Mouse (Mus musculus) hindbrain, embryonic 16.5 days (tissue): Measurements from ENCODE around the gene Wbp2nl. TPM values are rescaled to one million over a fixed set of nuclear protein-coding genes. Genes with fewer than 3 reads are reported as not detected.
A peak's percentile ranks its signal among the peaks of the same experiment; 100 is the strongest.

Experiments used
- ATAC-seq: fragments of 200-750 bp; cut with Nextera tagmentation; 2 replicates; pipeline ENCODE4 v1.8.0; 2017; ENCODE audit warnings: moderate TSS enrichment, moderate library complexity
- H3K27ac ChIP-seq: fragments of 300-500 bp; sonication (generic); 2 replicates; pipeline ENCODE4 v1.5.1; 2014; ENCODE audit warnings: low read depth, mild to moderate bottlenecking, control low read depth, low read length, moderate library complexity
- H3K27me3 ChIP-seq: fragments of 300-500 bp; sonication (generic); replicated peaks from 2 replicates; pipeline ENCODE4 v1.6.1; 2014; ENCODE audit warnings: low read length; ENCODE audit not compliant: control insufficient read depth, insufficient read depth
- H3K36me3 ChIP-seq: fragments of 300-500 bp; sonication (generic); 2 replicates; pipeline ENCODE4 v1.6.1; 2014; ENCODE audit warnings: mild to moderate bottlenecking, low read length, moderate library complexity, mixed read lengths; ENCODE audit not compliant: control insufficient read depth, insufficient read depth
- H3K4me1 ChIP-seq: fragments of 300-500 bp; sonication (generic); 2 replicates; pipeline ENCODE4 v1.6.1; 2014; ENCODE audit warnings: low read depth, low read length; ENCODE audit not compliant: control insufficient read depth, insufficient read depth
- H3K4me2 ChIP-seq: fragments of 300-500 bp; sonication (generic); 2 replicates; pipeline ENCODE4 v1.6.1; 2014; ENCODE audit warnings: mild to moderate bottlenecking, low read length, control low read depth, moderate library complexity
- H3K4me3 ChIP-seq: fragments of 300-500 bp; sonication (generic); 2 replicates; pipeline ENCODE4 v1.5.1; 2014; ENCODE audit warnings: mild to moderate bottlenecking, low read length, control low read depth, moderate library complexity
- H3K9ac ChIP-seq: fragments of 300-500 bp; sonication (generic); 2 replicates; pipeline ENCODE4 v1.6.1; 2014; ENCODE audit warnings: low read depth, mild to moderate bottlenecking, control low read depth, low read length, moderate library complexity
- H3K9me3 ChIP-seq: fragments of 300-500 bp; sonication (generic); 2 replicates; pipeline ENCODE4 v1.6.1; 2014; ENCODE audit warnings: mild to moderate bottlenecking, low read length, moderate library complexity; ENCODE audit not compliant: control insufficient read depth
- WGBS: fragments of 180-500 bp; shearing (Covaris S2); extraction: QIAGEN DNeasy Blood & Tissue Kit; methylation state at CpG from one replicate; pipeline ENCODE4 v1.1.7; 2014; 5-methylcytosine and 5-hydroxymethylcytosine counted together
- polyA plus RNA-seq: library from polyadenylated mRNA; unstranded; fragments of >200 nt; fragmentation: Nextera tagmentation; extraction: Ambion mirVana; gene quantifications from 2 replicates; pipeline ENCODE4 v1.2.1, GENCODE M21; 2015

Wbp2nl gene
- 0.10 TPM in 1 of 2 replicates, not detected in the other for polyA plus RNA-seq

GRCm38 (mm10) chr15:82298764-82299561, at the start of gene Wbp2nl:
TSS of gene Wbp2nl (plus strand) at chr15:82298954.
- WGBS, result 62% methylated on average over 39 of the region's 39 CpGs
- Histone ChIP-seq H3K27ac (no peak within 1 kb of the TSS), H3K9me3 (no peaks in the 10 kb centered on the region), H3K4me3 (no peak within 1 kb of the TSS; the same call in 1 of the 2 replicates), H3K27me3 (no peaks in the 10 kb centered on the region), H3K4me1 (peaks cover 3% of the 10 kb centered on the region), H3K9ac (no peak within 1 kb of the TSS), H3K36me3 (no peaks in the 10 kb centered on the region), H3K4me2 (peak within 1 kb of the TSS; percentile 25; the same call in 1 of the 2 replicates)
- no peak for ATAC-seq

GRCm38 (mm10) chr15:82251579-82251978, 47.2 kb upstream of the Wbp2nl start:
- no peak for ATAC-seq
- WGBS, result 97% methylated on average over 3 of the region's 3 CpGs
- H3K9me3 ChIP-seq, result no peaks in the 10 kb centered on the region

GRCm38 (mm10) chr15:82252097-82252496, 46.7 kb upstream of the Wbp2nl start, which contains the start of gene 1500009C09Rik:
TSS of gene 1500009C09Rik (plus strand) at chr15:82252397.
- 91% methylated on average over 6 of the region's 6 CpGs for WGBS
- H3K9me3 ChIP-seq, result no peaks in the 10 kb centered on the region
- H3K4me2 ChIP-seq, result no peak within 1 kb of the TSS
- H3K27me3 ChIP-seq, result no peaks in the 10 kb centered on the region
- H3K27ac ChIP-seq, result no peak within 1 kb of the TSS
- no peak for ATAC-seq
- H3K9ac ChIP-seq, result no peak within 1 kb of the TSS
- H3K36me3 ChIP-seq, result no peaks in the 10 kb centered on the region
- H3K4me1 ChIP-seq, result peaks cover 16% of the 10 kb centered on the region
- no peak within 1 kb of the TSS for H3K4me3 ChIP-seq

More at GRCm38 (mm10) chr15:82251579-82251978, 47.2 kb upstream of the Wbp2nl start:
- H3K4me2 ChIP-seq, result no peak overlapping the region
- H3K4me1 ChIP-seq, result peaks cover 11% of the 10 kb centered on the region
- H3K27ac ChIP-seq, result no peak overlapping the region
- H3K9ac ChIP-seq, result no peak overlapping the region
- no peaks in the 10 kb centered on the region for H3K36me3 ChIP-seq
- H3K4me3 ChIP-seq, result no peak overlapping the region
- no peaks in the 10 kb centered on the region for H3K27me3 ChIP-seq

- H3K27ac ChIP-seq, result peak overlapping the region; percentile 90
- peak overlapping the region; percentile 59 for H3K4me2 ChIP-seq
- no peak for ATAC-seq
- no peaks in the 10 kb centered on the region for H3K9me3 ChIP-seq
- H3K27me3 ChIP-seq, result no peaks in the 10 kb centered on the region
- peak overlapping the region; percentile 74; the same call in 1 of the 2 replicates for H3K9ac ChIP-seq
- H3K4me3 ChIP-seq, result no peak overlapping the region; the same call in 1 of the 2 replicates
- H3K36me3 ChIP-seq, result no peaks in the 10 kb centered on the region
- H3K4me1 ChIP-seq, result peaks cover 22% of the 10 kb centered on the region
- 39% methylated on average over 4 of the region's 4 CpGs for WGBS
Observed at GRCm38 (mm10) chr15:82255248-82255647, 43.5 kb upstream of the Wbp2nl start.

GRCm38 (mm10) chr15:82255944-82256383, 42.8 kb upstream of the Wbp2nl start:
- no peaks in the 10 kb centered on the region for H3K9me3 ChIP-seq
- peak; percentile 95 for ATAC-seq
- no peaks in the 10 kb centered on the region for H3K27me3 ChIP-seq
- H3K4me3 ChIP-seq, result peak overlapping the region; percentile 58
- no peaks in the 10 kb centered on the region for H3K36me3 ChIP-seq
- H3K4me1 ChIP-seq, result peaks cover 22% of the 10 kb centered on the region
- 7% methylated on average over 10 of the region's 10 CpGs for WGBS
- peak overlapping the region; percentile 59 for H3K4me2 ChIP-seq
- H3K27ac ChIP-seq, result peak overlapping the region; percentile 90
- peak overlapping the region; percentile 74 for H3K9ac ChIP-seq

GRCm38 (mm10) chr15:82259510-82259909, 39.2 kb upstream of the Wbp2nl start:
- Histone ChIP-seq H3K4me2 (no peak overlapping the region), H3K36me3 (no peaks in the 10 kb centered on the region), H3K27ac (no peak overlapping the region), H3K27me3 (no peaks in the 10 kb centered on the region), H3K4me1 (peaks cover 25% of the 10 kb centered on the region), H3K4me3 (no peak overlapping the region), H3K9ac (no peak overlapping the region), H3K9me3 (no peaks in the 10 kb centered on the region)
- no peak for ATAC-seq
- 18% methylated on average over 16 of the region's 16 CpGs for WGBS

- no peak overlapping the region for H3K27ac ChIP-seq
- no peaks in the 10 kb centered on the region for H3K9me3 ChIP-seq
- H3K36me3 ChIP-seq, result no peaks in the 10 kb centered on the region
- H3K4me2 ChIP-seq, result no peak overlapping the region
- no peaks in the 10 kb centered on the region for H3K27me3 ChIP-seq
- H3K4me1 ChIP-seq, result peaks cover 14% of the 10 kb centered on the region
- H3K9ac ChIP-seq, result no peak overlapping the region
- ATAC-seq, result no peak
- 12% methylated on average over 6 of the region's 6 CpGs for WGBS
- no peak overlapping the region for H3K4me3 ChIP-seq
Observed at GRCm38 (mm10) chr15:82266356-82266755, 32.4 kb upstream of the Wbp2nl start.

- 4% methylated on average over 3 of the region's 3 CpGs for WGBS
- no peak overlapping the region for H3K4me3 ChIP-seq
- no peaks in the 10 kb centered on the region for H3K9me3 ChIP-seq
- no peak for ATAC-seq
- peaks cover 15% of the 10 kb centered on the region for H3K4me1 ChIP-seq
- H3K27me3 ChIP-seq, result no peaks in the 10 kb centered on the region
- H3K9ac ChIP-seq, result no peak overlapping the region
- no peak overlapping the region for H3K27ac ChIP-seq
- no peaks in the 10 kb centered on the region for H3K36me3 ChIP-seq
- no peak overlapping the region for H3K4me2 ChIP-seq
Observed at GRCm38 (mm10) chr15:82268185-82268584, 30.6 kb upstream of the Wbp2nl start.

- H3K9me3 ChIP-seq, result no peaks in the 10 kb centered on the region
Observed at GRCm38 (mm10) chr15:82268783-82269182, 30.0 kb upstream of the Wbp2nl start.

More at GRCm38 (mm10) chr15:82268783-82269182, 30.0 kb upstream of the Wbp2nl start:
- peaks cover 15% of the 10 kb centered on the region for H3K4me1 ChIP-seq
- H3K27me3 ChIP-seq, result no peaks in the 10 kb centered on the region
- H3K9ac ChIP-seq, result no peak overlapping the region
- H3K27ac ChIP-seq, result peak overlapping the region; percentile 51; the same call in 1 of the 2 replicates
- 68% methylated on average over 9 of the region's 9 CpGs for WGBS
- H3K4me2 ChIP-seq, result no peak overlapping the region
- H3K4me3 ChIP-seq, result no peak overlapping the region
- 0 out of 2 replicates have a peak, but pooled peaks have one; percentile 31 for ATAC-seq
- H3K36me3 ChIP-seq, result no peaks in the 10 kb centered on the region
